Mouse (Mus musculus) kidney, embryonic 14.5 days (tissue): ENCODE data around the gene Nip7. TPM values are rescaled to one million over a fixed set of nuclear protein-coding genes. Genes with fewer than 3 reads are reported as not detected.

Experiments used
- ATAC-seq: fragments of 200-750 bp; cut with Nextera tagmentation; 2 replicates; pipeline ENCODE4 v1.8.0; 2017; ENCODE audit warnings: moderate number of reproducible peaks, mild to moderate bottlenecking, moderate TSS enrichment, moderate library complexity; ENCODE audit not compliant: low FRiP score, low TSS enrichment
- H3K27ac ChIP-seq: fragments of 300-500 bp; sonication (generic); 2 replicates; pipeline ENCODE4 v1.5.1; 2014; ENCODE audit warnings: low read depth, mild to moderate bottlenecking, low read length, moderate library complexity, mixed read lengths
- H3K27me3 ChIP-seq: fragments of 300-500 bp; sonication (generic); 2 replicates; pipeline ENCODE4 v1.6.1; 2014; ENCODE audit warnings: mild to moderate bottlenecking, low read length; ENCODE audit not compliant: control insufficient read depth, insufficient read depth
- H3K36me3 ChIP-seq: fragments of 300-500 bp; sonication (generic); 2 replicates; pipeline ENCODE4 v1.6.1; 2014; ENCODE audit warnings: low read length, mixed read lengths; ENCODE audit not compliant: control insufficient read depth, insufficient read depth
- H3K4me1 ChIP-seq: fragments of 300-500 bp; sonication (generic); 2 replicates; pipeline ENCODE4 v1.6.1; 2014; ENCODE audit warnings: low read length, mixed read lengths; ENCODE audit not compliant: control insufficient read depth, insufficient read depth
- H3K4me2 ChIP-seq: fragments of 300-500 bp; sonication (generic); replicated peaks from 2 replicates; pipeline ENCODE4 v1.6.1; 2014; ENCODE audit warnings: low read depth, mild to moderate bottlenecking, low read length
- H3K4me3 ChIP-seq: fragments of 300-500 bp; sonication (generic); 2 replicates; pipeline ENCODE4 v1.5.1; 2014; ENCODE audit warnings: mild to moderate bottlenecking, low read length
- H3K9ac ChIP-seq: fragments of 300-500 bp; sonication (generic); 2 replicates; pipeline ENCODE4 v1.6.1; 2014; ENCODE audit warnings: low read depth, mild to moderate bottlenecking, low read length, moderate library complexity
- H3K9me3 ChIP-seq: fragments of 300-500 bp; sonication (generic); 2 replicates; pipeline ENCODE4 v1.6.1; 2016; ENCODE audit warnings: low read length; ENCODE audit not compliant: control insufficient read depth
- WGBS: fragments of 180-500 bp; shearing (Covaris S2); extraction: QIAGEN DNeasy Blood & Tissue Kit; methylation state at CpG from one replicate; pipeline ENCODE4 v1.1.7; 2014; 5-methylcytosine and 5-hydroxymethylcytosine counted together
- polyA plus RNA-seq: library from polyadenylated mRNA; unstranded; fragments of >200 nt; fragmentation: Nextera tagmentation; extraction: Ambion mirVana; gene quantifications from 2 replicates; pipeline ENCODE4 v1.2.1, GENCODE M21; 2014

Nip7 gene
- polyA plus RNA-seq, result 110 and 140 TPM in 2 replicates

DNA sequence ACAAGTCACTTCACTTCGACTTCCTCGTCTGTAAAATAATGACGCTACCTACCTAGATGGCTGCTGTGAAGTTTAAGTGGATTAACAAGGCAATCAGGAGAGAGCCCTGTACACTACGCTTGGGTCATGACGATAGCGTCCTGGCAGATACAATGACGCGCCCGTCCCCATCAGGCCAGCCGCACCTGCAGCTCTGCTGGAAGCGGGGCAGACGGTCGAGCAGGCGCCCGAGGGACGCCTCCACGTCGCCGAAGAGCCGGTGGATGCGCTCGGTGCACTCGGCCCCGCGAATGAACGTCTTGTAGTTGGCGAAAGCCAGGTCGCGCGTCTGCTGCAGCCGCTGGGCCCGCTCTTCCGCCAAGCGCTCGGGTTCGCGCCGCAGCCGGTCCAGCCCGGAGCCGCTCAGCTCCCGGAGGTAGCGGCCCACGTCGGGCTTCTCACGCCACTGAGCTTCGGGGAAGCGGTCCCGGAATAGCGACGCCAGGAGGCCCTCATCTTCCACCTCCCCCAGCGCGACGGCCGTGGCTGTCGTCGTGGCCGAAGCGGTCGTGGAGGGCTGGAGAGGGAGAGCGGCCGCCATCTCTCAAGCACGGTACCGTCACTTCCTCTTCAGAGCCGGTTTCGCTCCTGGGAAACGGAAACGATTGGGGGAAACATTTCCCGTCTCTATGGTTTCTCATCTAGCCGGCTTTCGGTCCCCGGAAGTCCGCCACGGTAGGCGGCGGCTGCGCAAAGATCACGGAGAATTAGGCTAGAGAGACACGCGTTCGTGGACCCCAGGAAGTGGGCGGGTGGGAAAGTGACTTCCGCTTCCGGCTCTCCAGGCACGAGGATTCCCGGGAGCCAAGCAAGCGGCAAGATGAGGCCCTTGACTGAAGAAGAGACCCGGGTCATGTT, at the start of gene Nip7, which contains the start of gene Cog8:
TSS of gene Nip7 (plus strand) at position 802 of the 897 bp plus-strand sequence.
TSS of gene Cog8 (minus strand) at position 614 of the 897 bp plus-strand sequence.
- peak; percentile 91 for ATAC-seq
- Histone ChIP-seq H3K9ac (peak within 1 kb of the TSS; percentile 91), H3K4me2 (peak within 1 kb of the TSS; percentile 91), H3K4me3 (peak within 1 kb of the TSS; percentile 99), H3K27ac (peak within 1 kb of the TSS; percentile 63; the same call in 1 of the 2 replicates), H3K9me3 (no peaks in the 10 kb centered on the region), H3K4me1 (peaks cover 6% of the 10 kb centered on the region; the same call in 1 of the 2 replicates), H3K27me3 (no peaks in the 10 kb centered on the region), H3K36me3 (peaks cover 51% of the 10 kb centered on the region)
- under 1% methylated on average over 88 of the region's 88 CpGs for WGBS

DNA sequence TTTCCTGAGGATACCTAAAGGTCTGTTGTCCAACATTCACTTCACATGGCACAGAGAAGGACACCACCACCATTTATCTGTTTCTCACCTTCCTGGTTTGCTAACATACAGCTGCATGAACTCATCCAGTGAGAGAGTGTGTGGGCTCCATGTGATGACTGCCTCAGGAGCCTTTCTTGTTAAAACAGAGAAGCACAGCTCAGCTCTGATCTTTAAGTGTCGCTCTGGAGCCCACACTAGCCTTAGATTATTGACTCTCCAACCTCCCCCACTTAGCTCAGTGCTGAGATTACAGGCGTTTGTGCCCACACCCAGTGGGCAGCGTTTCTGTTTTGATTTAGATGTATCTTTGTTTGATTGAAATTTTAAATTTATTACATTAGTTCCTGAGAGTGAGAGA, 48.9 kb upstream of the Nip7 start:
- no peak overlapping the region for H3K27ac ChIP-seq
- H3K36me3 ChIP-seq, result peaks cover 34% of the 10 kb centered on the region
- H3K4me2 ChIP-seq, result no peak overlapping the region
- no peak overlapping the region for H3K4me3 ChIP-seq
- H3K9ac ChIP-seq, result no peak overlapping the region
- WGBS, result 86% methylated on average over 3 of the region's 3 CpGs
- no peaks in the 10 kb centered on the region for H3K4me1 ChIP-seq
- H3K9me3 ChIP-seq, result no peaks in the 10 kb centered on the region
- no peaks in the 10 kb centered on the region for H3K27me3 ChIP-seq
- ATAC-seq, result no peak

DNA sequence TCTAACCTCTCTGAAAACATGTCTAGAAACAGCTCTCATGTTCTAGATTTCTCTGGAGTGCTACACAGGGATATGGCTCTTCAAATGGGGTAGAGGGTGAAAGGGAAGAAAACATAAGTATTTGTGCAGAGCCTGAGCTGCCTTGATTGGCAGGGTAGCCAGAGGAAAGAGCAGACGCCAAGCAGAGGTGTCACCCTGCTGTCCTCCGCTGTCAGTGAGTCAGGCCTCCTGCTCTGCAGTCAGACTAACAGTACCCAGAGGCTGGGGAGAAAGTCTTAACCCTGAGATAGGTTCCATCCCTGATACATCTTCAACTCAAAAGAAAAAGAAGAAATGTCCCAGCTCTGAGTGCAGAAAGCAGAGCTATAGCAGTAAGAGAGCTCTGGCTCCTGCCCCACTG, 44.0 kb upstream of the Nip7 start:
- no peaks in the 10 kb centered on the region for H3K9me3 ChIP-seq
- H3K4me2 ChIP-seq, result no peak overlapping the region
- ATAC-seq, result no peak
- no peak overlapping the region for H3K4me3 ChIP-seq
- WGBS, result 84% methylated on average over 2 of the region's 2 CpGs
- no peak overlapping the region for H3K9ac ChIP-seq
- H3K4me1 ChIP-seq, result no peaks in the 10 kb centered on the region
- no peak overlapping the region for H3K27ac ChIP-seq
- peaks cover 28% of the 10 kb centered on the region for H3K36me3 ChIP-seq
- no peaks in the 10 kb centered on the region for H3K27me3 ChIP-seq

DNA sequence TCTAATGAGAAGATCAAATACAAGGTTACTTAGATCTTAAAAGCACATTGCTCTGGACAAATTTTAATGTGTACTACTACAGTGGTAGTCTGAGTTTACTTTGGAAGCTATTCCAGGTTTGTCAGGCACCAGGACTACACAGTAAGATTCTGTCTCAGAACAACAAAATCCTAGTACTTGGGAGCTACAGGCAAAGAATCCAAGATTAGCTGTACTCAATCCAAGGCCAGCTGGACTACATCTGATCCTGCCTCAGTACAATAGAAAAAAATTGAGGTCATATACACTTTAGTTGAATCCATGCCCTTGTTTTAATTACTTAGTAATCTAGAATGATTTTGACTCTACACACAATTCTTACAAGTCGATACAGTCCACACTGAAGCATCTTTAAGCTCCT, 41.8 kb upstream of the Nip7 start:
- Histone ChIP-seq H3K9me3 (no peaks in the 10 kb centered on the region), H3K4me2 (no peak overlapping the region), H3K36me3 (peaks cover 23% of the 10 kb centered on the region), H3K27me3 (no peaks in the 10 kb centered on the region), H3K4me1 (no peaks in the 10 kb centered on the region), H3K4me3 (no peak overlapping the region), H3K9ac (no peak overlapping the region), H3K27ac (no peak overlapping the region)
- 91% methylated on average over 1 of the region's 1 CpGs for WGBS
- ATAC-seq, result no peak

DNA sequence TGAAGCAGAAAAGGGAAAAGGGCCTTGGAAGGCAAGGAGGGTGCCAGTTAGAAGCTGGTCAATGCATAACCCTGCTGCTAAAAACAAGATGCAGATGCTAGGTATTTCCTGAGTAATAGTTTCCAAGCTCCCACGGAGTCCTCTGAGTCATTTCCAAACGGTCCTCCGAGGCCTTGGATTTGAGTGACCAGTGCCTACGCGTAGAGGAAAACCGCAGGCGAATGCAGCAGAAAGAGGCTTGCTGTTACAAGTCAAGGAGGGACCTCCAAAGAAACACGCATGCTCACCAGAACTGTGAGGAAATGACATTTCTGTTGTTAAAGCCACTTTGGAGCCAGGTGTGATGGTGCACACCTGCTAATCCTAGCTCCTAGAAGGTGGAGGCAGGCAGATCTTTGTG, 33.2 kb upstream of the Nip7 start:
- Histone ChIP-seq H3K9ac (no peak overlapping the region), H3K4me2 (no peak overlapping the region), H3K36me3 (no peaks in the 10 kb centered on the region), H3K27ac (no peak overlapping the region), H3K9me3 (no peaks in the 10 kb centered on the region), H3K4me1 (no peaks in the 10 kb centered on the region), H3K27me3 (no peaks in the 10 kb centered on the region), H3K4me3 (no peak overlapping the region)
- whole genome bisulfite sequencing, result 88% methylated on average over 8 of the region's 8 CpGs
- no peak for ATAC-seq

DNA sequence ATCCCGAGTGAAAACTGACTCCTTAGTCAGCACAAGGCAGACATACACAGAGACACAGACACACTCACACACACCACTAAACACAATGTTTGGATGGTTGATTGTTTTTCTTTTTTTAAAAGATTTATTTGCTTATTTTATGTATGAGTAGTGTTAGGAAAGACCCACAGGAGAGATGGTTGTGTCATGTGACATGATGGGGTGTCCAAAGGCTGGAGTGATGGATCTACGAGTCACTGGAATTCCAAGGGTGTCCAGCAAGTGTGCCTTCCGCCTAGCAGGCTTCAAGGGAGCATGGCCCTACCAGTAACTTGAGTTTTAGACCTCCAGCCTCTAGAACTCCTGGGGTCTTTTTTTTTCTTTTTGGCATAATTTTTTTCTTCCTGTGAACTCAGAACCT, 27.4 kb upstream of the Nip7 start:
- no peak for ATAC-seq
- H3K4me2 ChIP-seq, result no peak overlapping the region
- H3K9me3 ChIP-seq, result no peaks in the 10 kb centered on the region
- H3K36me3 ChIP-seq, result no peaks in the 10 kb centered on the region
- no peak overlapping the region for H3K27ac ChIP-seq
- no peak overlapping the region for H3K4me3 ChIP-seq
- H3K9ac ChIP-seq, result no peak overlapping the region
- WGBS, result 82% methylated on average over 3 of the region's 3 CpGs
- H3K27me3 ChIP-seq, result no peaks in the 10 kb centered on the region
- peaks cover 7% of the 10 kb centered on the region; the same call in 1 of the 2 replicates for H3K4me1 ChIP-seq

DNA sequence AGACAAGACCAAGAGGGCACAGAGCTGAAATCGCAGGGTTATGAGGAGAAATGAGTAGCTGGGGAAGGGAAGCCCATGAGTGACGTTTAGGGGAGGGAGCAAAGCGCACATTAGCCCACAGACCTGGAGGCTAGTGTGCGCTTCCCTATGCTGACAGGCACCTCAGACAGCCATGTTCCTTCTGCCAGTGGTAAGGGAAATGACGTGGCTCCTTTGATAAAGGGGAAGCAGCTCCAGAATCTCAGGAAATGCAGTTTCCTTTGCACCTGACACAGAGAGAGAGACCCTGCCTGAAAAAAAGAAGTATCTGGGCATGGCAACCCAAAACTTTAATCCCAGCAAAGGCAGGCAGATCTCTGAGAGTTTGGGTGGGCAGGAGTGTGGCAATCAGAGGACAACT, 26.6 kb upstream of the Nip7 start:
- H3K27me3 ChIP-seq, result no peaks in the 10 kb centered on the region
- no peak overlapping the region for H3K27ac ChIP-seq
- no peak overlapping the region for H3K4me2 ChIP-seq
- no peak overlapping the region for H3K9ac ChIP-seq
- H3K4me3 ChIP-seq, result no peak overlapping the region
- no peak for ATAC-seq
- WGBS, result 71% methylated on average over 5 of the region's 5 CpGs
- H3K36me3 ChIP-seq, result no peaks in the 10 kb centered on the region
- peaks cover 7% of the 10 kb centered on the region; the same call in 1 of the 2 replicates for H3K4me1 ChIP-seq
- H3K9me3 ChIP-seq, result no peaks in the 10 kb centered on the region

DNA sequence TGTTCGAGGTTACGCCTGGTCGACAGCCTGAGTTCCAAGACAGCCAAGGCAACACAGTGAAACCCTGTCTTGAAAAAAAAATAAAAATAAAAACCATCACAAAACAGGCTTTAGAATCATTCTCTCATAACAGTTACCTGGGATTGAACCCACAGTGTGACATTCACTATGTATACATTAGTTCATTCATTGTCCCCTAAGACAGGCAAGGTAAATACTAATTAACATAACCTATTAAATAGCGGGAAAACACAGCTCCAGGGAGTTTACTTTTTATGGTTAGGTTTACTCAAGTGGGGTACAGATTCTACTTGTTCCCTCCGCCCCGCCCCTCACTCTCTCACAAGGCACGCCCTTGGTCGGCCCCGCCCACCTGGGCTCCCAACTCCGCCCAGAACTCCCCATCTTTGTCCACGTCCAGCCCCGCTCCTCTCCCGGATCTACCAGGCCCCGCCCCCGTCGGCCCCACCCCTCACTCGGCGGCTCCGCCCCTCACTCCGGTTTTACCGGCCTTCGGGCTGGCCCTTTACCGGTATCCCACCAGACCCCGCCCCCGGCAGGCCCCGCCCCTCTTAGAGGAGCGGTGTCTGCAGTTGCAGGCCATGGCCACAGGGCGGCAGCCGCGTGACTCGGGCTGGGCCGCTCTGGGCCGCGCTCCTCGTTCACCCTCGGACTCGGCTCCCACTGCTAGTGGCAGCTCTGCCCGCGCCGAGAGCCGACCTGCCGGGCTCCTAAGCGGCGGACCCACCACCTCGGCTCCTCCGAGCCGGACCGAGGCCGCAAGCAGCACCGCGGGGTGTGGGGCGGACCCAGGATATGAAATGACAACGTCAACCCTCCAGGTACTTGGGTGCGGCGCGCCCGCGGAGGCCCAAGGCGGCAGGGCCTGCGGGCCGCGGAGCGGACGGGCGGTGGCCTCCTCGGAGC, 25.8 kb upstream of the Nip7 start, which contains the start of gene Vps4a:
TSS of gene Vps4a (plus strand) at position 573 of the 927 bp plus-strand sequence.
- H3K9ac ChIP-seq, result peak within 1 kb of the TSS; percentile 95
- H3K9me3 ChIP-seq, result no peaks in the 10 kb centered on the region
- peak; percentile 96 for ATAC-seq
- H3K27ac ChIP-seq, result peak within 1 kb of the TSS; percentile 70
- 4% methylated on average over 66 of the region's 66 CpGs for whole genome bisulfite sequencing
- peaks cover 7% of the 10 kb centered on the region; the same call in 1 of the 2 replicates for H3K4me1 ChIP-seq
- H3K36me3 ChIP-seq, result no peaks in the 10 kb centered on the region
- H3K27me3 ChIP-seq, result no peaks in the 10 kb centered on the region
- peak within 1 kb of the TSS; percentile 94 for H3K4me3 ChIP-seq
- H3K4me2 ChIP-seq, result peak within 1 kb of the TSS; percentile 82
